Mouse (Mus musculus) layer of hippocampus, postnatal 10 days (tissue): ENCODE data around the gene Atp10a. TPM values are rescaled to one million over a fixed set of nuclear protein-coding genes. Genes with fewer than 3 reads are reported as not detected.

Source experiments
- DNase-seq, 2 experiments: peaks; one replicate each; pipeline ENCODE4 v3.0.0; 2021; ENCODE audit warnings: low spot score in 2 of 2
- total RNA-seq, 2 experiments: library from RNA; stranded (reverse); gene quantifications; 2 replicates each; pipeline ENCODE4 v1.2.3; 2021

The Atp10a gene
- total RNA-seq, 2 experiments from 2014 or later = 3.7 to 5.1 TPM

DNA sequence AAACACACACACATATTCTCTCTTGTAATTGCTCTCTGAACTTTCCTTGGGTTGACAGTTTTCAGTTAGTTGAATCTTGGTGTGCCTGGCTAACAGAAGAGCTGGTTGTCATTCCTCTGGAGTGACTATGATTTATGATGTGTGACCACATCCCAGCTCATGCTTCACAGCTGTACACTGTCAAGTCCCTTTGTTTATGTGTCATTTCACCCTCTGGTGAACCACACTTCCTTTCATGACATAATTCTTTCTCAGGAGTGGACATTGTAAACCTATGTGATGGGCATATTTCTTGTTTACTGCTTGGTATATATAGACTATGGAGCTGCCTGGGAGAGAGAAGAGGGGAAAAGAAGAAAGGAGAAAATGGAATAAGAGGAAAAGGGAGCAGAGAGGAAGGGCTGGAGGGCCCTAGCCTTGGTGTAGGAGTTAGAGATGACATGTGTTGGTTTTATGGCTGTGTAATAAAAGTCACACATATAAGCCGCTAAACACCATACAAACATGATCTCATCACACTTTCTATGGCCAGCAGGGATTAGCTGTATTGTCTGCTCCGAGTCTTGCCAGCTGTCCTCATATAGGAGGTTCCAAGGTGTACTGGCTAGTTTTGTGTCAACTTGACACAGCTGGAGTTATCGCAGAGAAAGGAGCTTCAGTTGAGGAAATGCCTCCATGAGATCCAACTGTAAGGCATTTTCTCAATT is 81.0 kb downstream of the Atp10a start:
- DNase-seq = no peak

GRCm38 (mm10) chr7:58740196-58740595 is 84.2 kb downstream of the Atp10a start:
- DNase-seq = no peak

DNA sequence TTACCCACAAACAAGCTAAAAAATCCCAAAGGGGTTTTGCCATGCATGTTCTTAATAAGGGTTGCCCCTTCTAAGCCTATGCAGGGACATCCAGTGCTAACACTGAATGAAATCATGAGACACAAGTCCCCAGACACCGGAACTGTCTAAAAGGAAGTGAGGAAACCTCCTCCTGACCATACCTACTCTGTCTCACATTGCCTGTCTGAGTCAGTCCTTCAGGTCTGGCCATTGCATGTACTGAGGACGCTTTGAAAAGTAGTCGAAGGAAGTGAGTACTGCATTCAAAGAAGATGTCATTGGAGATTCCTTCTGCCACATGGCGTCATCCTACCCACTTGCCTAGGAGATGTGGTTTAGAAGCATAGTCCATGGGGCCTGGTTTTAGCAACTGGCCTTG is 84.9 kb downstream of the Atp10a start:
- no peak for DNase-seq

DNA sequence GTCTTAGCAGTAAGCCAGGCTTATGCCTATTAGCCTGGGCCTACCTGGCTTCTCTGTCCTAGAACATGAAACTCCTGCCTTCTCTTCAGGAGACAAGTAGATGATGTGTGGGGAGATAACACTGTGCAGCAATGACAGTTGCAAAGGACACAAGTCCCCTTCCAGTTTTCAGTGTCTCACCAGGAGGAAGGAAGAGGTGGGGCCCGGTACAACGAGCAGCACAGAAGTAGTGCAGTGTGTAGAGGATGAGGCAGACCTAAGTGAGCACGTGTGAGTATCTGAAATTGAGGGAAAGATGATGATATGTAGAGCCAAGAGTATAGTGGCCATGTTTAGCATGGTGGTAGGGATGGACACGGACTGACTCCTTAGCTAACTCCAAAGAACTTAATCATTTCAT is 86.0 kb downstream of the Atp10a start:
- no peak for DNase-seq

- no peak for DNase-seq
Measured at GRCm38 (mm10) chr7:58742648-58743047, 86.7 kb downstream of the Atp10a start.

GRCm38 (mm10) chr7:58743362-58744320 is 87.7 kb downstream of the Atp10a start:
- no peak for DNase-seq

DNA sequence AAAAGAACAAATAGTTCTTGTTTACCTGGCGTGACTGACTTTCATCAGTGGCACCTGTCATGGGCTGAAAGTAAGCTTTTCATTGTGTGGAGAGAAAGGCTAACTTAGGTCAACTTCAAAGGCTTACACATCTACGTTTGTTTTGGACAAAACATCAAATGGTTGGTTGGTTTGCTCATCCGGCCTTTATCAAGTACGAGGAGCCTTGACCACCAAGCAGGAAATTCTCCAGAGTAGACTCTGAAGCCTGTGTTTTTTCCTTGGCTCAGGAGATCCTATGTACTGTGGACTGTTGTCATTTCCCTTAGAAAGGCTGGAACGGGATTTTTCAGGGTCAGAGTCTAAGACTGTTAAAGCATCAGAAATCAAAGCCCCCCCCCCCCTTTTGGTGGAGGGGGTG is 90.9 kb downstream of the Atp10a start:
- DNase-seq = no peak

- no peak for DNase-seq
Measured at GRCm38 (mm10) chr7:58749904-58750612, 94.1 kb downstream of the Atp10a start.

DNA sequence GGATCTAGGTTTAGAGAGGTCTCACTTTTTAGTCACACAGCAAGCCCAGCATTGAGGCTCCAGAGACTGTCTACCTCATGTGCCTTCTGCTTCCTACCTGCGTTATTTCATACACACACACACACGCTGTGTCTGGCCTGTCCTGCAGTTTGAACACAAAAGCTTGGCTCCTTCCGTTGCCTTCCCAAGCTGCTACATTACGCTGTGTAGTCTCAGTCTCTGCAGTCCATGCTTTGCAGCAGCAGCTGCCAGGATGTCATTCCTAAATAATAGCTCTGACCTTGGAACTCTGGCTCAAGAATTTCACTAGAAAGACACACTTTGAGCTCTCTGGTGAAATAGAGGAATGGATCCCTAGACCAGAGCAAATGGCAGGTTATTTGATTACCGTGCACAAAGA is 96.1 kb downstream of the Atp10a start:
- no peak for DNase-seq

DNA sequence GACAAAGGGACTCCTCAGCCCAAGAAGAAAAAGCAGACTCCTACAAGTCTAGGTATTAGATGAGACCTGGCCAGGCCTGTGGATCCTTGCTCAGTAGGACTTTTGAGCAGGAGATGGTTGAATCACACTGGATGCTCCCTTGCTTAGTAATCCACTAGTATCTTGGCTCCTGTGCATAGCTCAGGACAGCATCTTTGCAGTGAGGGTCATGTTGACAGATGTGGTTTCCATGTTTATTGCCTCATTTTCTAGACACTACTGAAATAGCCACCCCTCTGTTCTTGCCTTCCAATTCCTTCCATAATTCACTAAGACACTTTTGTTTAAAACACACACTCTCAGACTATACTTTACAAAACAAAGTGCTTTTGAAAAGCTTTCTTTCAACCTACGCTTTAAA is 98.1 kb downstream of the Atp10a start:
- no peak for DNase-seq

GRCm38 (mm10) chr7:58754536-58754935 is 98.6 kb downstream of the Atp10a start:
- DNase-seq = no peak

GRCm38 (mm10) chr7:58755083-58755482 is 99.1 kb downstream of the Atp10a start:
- DNase-seq = no peak

DNA sequence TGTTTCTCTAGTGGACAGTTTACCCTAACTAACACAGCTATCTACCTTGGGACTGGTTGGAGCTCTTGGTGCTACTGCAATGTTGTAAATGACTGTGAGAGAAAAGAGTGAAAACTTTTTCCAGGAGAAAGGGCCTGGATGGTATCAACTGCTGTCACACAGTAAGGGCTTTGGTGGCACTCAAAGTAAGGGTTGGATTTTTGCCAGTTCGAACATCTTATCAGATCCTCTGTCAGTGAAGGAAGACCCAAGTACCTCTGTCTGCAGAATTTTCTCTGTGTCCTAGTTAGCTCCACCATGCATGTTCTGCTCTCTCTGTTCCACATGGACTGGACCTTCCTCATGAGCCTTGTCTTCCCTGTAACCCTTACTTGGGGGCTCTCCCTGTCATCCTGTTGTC is 99.9 kb downstream of the Atp10a start:
- no peak for DNase-seq

DNA sequence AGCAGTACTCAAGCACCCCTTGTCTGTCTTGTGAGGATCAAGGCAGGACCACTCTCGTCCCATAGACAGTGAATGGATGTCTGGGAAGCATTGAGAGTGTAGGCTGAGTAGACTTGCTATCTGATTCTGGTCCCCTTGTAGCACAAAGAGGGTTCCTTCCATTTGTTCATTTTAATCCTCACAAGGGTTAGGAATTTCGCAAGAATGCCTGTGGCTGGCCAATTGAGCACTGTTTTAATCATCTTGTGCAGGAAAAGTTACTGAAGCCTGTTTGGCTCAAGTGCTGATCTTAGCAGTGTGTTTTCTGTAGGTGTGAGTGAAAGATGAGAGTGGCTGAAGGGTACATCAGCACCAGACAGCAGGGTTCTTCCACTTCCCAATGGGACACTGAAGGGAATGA is 101.4 kb downstream of the Atp10a start:
- no peak for DNase-seq

DNA sequence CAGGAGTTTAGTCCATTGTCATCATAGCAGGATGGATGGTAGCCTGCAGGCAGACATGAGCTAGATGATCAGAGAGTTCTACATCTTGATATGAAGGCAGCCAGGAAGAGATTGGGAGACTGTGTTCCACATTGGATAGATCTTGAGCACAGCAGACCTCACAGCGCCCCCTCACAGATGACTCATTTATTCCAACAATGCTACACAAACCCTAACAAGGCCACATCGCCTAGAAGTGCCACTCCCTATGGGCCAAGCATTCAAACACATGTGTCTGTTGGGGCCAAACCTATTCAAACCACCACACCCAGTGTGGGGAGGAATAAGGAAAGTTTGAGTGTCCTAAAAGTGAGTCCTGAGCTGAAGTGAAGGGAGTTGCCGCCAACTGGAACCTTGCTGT is 102.4 kb downstream of the Atp10a start:
- DNase-seq = no peak

DNA sequence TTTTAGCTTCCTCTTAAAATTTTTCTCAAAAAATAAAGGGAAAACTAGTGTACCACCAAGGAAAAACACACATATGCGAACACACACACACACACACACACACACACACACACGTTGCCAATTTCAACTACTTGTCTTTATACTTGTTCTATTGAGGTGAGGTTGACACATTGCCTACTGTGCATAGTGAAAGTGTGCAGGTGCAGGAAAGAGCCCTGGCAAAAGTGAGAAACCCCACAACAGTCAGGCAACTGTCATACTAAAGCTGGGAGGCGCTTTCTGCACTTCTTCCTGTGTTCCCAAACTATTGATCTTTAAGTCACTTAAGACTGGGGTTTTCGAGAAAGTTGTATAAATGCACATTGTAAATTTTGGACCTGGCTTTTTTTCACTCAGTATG is 103.3 kb downstream of the Atp10a start:
- no peak for DNase-seq

DNA sequence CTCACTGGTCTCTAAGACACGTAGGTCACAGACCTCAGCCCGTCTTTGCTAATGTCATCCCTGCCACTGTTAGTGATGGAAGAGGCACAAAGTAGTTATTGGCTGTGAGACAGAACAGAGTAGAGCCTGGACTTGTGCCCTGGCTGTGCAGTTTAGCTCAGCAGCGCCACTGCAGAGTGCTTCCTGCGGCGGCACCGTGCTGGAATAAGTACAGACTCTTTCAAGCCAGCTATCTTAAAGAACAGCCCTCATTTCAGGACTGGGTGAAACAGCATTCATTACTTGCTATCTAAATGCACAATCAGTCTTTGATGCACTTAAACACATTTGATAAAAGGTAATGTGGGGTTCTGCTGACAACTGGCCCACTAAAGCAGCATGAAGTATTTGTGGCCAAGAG is 111.3 kb downstream of the Atp10a start:
- DNase-seq = peak; percentile 67 to 75

DNA sequence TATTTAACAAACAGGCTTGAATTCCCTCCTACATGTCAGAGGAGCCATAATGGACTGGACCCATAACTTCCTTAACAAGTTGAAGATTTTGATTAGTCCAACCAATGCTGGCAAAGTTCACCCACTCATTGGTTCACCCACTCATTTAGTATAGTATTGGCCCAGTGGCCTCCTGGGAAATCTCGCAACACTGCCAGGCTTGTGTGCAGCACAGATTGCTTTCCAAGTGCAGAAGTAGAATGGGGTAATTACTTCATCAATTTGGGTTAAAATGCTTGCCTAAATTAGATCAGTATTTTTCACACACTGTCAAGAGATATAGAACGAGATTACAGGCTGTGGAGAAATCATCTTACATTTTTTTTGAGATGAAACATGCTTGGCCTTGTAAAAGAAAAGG is 112.3 kb downstream of the Atp10a start:
- no peak for DNase-seq

GRCm38 (mm10) chr7:58770254-58770653 is 114.3 kb downstream of the Atp10a start:
- peak in 1 of 2 experiments; percentile 43 for DNase-seq

DNA sequence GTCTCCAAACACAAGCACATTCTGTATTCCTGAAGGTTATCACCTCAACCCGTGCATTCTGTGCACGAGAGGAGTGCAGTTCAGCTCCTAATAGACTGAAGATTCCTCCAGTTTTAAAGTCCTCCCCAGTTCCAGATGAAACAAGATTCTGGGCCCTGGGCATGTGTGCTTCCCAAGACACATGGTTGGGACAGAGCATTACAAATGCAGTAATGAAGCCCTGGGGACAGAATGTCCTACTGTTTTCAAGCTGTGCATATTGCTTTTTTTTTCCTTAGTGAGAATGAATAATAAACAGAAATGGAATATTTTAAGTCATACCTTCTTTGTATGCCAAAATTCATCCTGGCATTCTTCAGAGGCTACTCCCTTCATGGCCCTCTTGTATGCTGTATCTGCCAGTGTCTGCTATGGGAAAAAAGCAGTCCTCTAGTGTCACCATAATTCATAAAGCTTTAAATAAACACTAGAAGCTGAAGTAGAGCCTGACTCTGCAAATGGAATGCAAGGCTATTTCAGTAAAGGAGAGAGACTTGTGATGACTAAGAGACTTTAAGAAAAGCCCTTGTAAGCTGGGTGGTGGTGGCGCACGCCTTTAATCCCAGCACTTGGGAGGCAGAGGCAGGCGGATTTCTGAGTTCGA is 116.2 kb downstream of the Atp10a start:
- DNase-seq = no peak

GRCm38 (mm10) chr7:58779146-58779545 is 123.2 kb downstream of the Atp10a start:
- no peak for DNase-seq
